Mouse (Mus musculus) heart, embryonic 10.5 days (tissue): ENCODE data around the gene Mrpl38. TPM values are rescaled to one million over a fixed set of nuclear protein-coding genes. Genes with fewer than 3 reads are reported as not detected.

ENCODE experiments used
- DNase-seq: peaks from one replicate; pipeline ENCODE4 v3.0.0-alpha.2; 2017; ENCODE audit warnings: low spot score
- H3K27ac ChIP-seq: fragments of 300-500 bp; sonication (generic); 2 replicates; pipeline ENCODE4 v1.5.1; 2016; ENCODE audit warnings: mild to moderate bottlenecking
- H3K27me3 ChIP-seq: fragments of 300-500 bp; sonication (generic); 2 replicates; pipeline ENCODE4 v1.6.1; 2016; ENCODE audit warnings: mild to moderate bottlenecking; ENCODE audit not compliant: poor library complexity, insufficient read depth, severe bottlenecking
- H3K36me3 ChIP-seq: fragments of 300-500 bp; sonication (generic); 2 replicates; pipeline ENCODE4 v1.6.1; 2016; ENCODE audit warnings: mild to moderate bottlenecking, moderate library complexity
- H3K4me1 ChIP-seq: fragments of 300-500 bp; sonication (generic); 2 replicates; pipeline ENCODE4 v1.6.1; 2016; ENCODE audit warnings: mild to moderate bottlenecking
- H3K4me3 ChIP-seq: fragments of 300-500 bp; sonication (generic); 2 replicates; pipeline ENCODE4 v1.5.1; 2016; ENCODE audit warnings: mild to moderate bottlenecking, moderate library complexity
- H3K9me3 ChIP-seq: fragments of 300-500 bp; sonication (generic); 2 replicates; pipeline ENCODE4 v1.6.1; 2016; ENCODE audit warnings: mild to moderate bottlenecking, moderate library complexity
- WGBS: fragments of 180-500 bp; shearing (Covaris S2); methylation state at CpG from one replicate; pipeline ENCODE4 v1.1.7; 2016; 5-methylcytosine and 5-hydroxymethylcytosine counted together
- polyA plus RNA-seq: library from polyadenylated mRNA; unstranded; fragments of >200 nt; fragmentation: Nextera tagmentation; extraction: Ambion mirVana; gene quantifications from 2 replicates; pipeline ENCODE4 v1.2.1, GENCODE M21; 2016

Gene Mrpl38
- polyA plus RNA-seq, 1 experiment from 2014 or later, result 127 TPM

DNA sequence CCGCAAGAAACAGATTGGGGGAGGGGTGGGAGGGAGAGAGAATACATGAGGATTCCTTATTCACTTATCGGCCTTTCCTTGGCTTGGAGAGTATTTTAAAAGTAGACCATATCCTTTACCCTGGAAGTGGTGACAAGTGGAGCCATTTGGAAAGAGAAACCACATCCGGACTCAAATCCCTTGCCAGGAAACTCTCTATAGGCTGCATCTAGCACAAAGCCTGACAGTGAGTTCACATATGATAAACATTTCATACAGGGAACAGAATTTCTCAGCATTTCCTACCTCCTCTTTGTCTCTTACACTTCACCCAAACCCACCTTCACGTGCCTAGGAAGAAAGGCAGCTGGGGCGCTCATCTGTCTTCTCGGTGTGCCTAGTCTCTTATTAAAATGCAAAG, 28.6 kb upstream of the Mrpl38 start:
- H3K27ac ChIP-seq, result peak overlapping the region; percentile 96
- H3K4me3 ChIP-seq, result peak overlapping the region; percentile 83
- peaks cover 40% of the 10 kb centered on the region for H3K36me3 ChIP-seq
- WGBS, result 7% methylated on average over 6 of the region's 6 CpGs
- no peak for DNase-seq
- H3K27me3 ChIP-seq, result no peaks in the 10 kb centered on the region
- H3K9me3 ChIP-seq, result no peaks in the 10 kb centered on the region
- H3K4me1 ChIP-seq, result peaks cover 23% of the 10 kb centered on the region; the same call in 1 of the 2 replicates

- Histone ChIP-seq H3K27ac (no peak overlapping the region), H3K9me3 (no peaks in the 10 kb centered on the region), H3K4me3 (no peak overlapping the region), H3K27me3 (no peaks in the 10 kb centered on the region), H3K4me1 (peaks cover 21% of the 10 kb centered on the region; the same call in 1 of the 2 replicates), H3K36me3 (peaks cover 60% of the 10 kb centered on the region)
- 68% methylated on average over 9 of the region's 9 CpGs for WGBS
- DNase-seq, result no peak
Observed at GRCm38 (mm10) chr11:116163002-116163401, 24.3 kb upstream of the Mrpl38 start.

GRCm38 (mm10) chr11:116162146-116162545, 23.5 kb upstream of the Mrpl38 start:
- H3K27me3 ChIP-seq, result no peaks in the 10 kb centered on the region
- H3K36me3 ChIP-seq, result peaks cover 67% of the 10 kb centered on the region
- WGBS, result 78% methylated on average over 10 of the region's 10 CpGs
- no peak overlapping the region for H3K27ac ChIP-seq
- DNase-seq, result no peak
- no peak overlapping the region for H3K4me3 ChIP-seq
- no peaks in the 10 kb centered on the region for H3K9me3 ChIP-seq
- peaks cover 19% of the 10 kb centered on the region; the same call in 1 of the 2 replicates for H3K4me1 ChIP-seq

DNA sequence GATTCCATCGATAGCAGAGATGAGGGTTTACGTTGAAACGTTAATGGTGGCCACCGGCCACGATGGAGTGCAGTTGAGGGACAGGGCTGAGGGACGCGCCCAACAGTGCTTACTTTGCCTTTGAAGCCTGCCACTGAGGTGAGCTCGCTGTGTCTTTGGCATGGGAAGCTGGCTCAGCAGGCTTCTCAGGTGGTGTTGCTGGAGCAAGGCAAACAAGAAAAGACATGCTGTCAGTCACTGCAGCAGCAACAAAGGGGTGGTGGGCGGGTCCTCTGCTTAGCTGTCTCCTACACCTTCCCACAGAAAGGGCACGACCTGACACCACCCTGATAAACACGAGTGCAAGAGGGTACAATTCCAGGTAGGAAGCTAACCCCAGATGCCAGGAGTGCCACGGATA, 22.6 kb upstream of the Mrpl38 start:
- no peaks in the 10 kb centered on the region for H3K27me3 ChIP-seq
- WGBS, result 72% methylated on average over 12 of the region's 12 CpGs
- H3K4me1 ChIP-seq, result peaks cover 14% of the 10 kb centered on the region; the same call in 1 of the 2 replicates
- H3K4me3 ChIP-seq, result no peak overlapping the region
- peaks cover 75% of the 10 kb centered on the region for H3K36me3 ChIP-seq
- DNase-seq, result no peak
- H3K27ac ChIP-seq, result no peak overlapping the region
- no peaks in the 10 kb centered on the region for H3K9me3 ChIP-seq

DNA sequence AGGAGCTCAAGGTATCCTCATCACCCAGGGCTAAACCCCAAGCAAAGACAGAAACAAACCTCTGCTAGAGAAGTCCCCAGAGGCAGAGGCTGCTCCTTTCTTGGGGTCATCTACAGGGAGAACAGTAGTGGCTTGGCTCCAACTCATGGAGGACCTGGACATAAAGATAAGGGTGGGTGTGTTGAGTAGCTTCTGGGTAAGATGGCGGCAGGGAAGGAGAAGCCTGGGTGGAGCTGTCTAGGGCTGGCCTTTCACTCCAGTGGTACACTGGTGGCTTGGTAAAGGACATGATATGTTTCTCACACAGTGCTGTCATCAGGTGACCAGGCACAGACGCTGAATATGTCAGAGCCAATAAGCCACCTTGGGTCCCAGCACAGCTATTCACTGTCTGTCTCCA, 12.3 kb upstream of the Mrpl38 start:
- H3K27ac ChIP-seq, result peak overlapping the region; percentile 73
- peaks cover 22% of the 10 kb centered on the region for H3K4me1 ChIP-seq
- H3K27me3 ChIP-seq, result peaks cover 14% of the 10 kb centered on the region; the same call in 1 of the 2 replicates
- no peak overlapping the region for H3K4me3 ChIP-seq
- peaks cover 99% of the 10 kb centered on the region for H3K36me3 ChIP-seq
- DNase-seq, result no peak
- H3K9me3 ChIP-seq, result no peaks in the 10 kb centered on the region
- WGBS, result 88% methylated on average over 2 of the region's 2 CpGs

GRCm38 (mm10) chr11:116149341-116149740, 10.7 kb upstream of the Mrpl38 start:
- Histone ChIP-seq H3K9me3 (no peaks in the 10 kb centered on the region), H3K4me3 (no peak overlapping the region), H3K36me3 (peaks cover 99% of the 10 kb centered on the region), H3K27ac (no peak overlapping the region), H3K27me3 (peaks cover 14% of the 10 kb centered on the region; the same call in 1 of the 2 replicates), H3K4me1 (peaks cover 22% of the 10 kb centered on the region)
- 72% methylated on average over 6 of the region's 6 CpGs for WGBS
- DNase-seq, result no peak

- H3K4me1 ChIP-seq, result peaks cover 22% of the 10 kb centered on the region
- 0 out of 2 replicates have a peak overlapping the region, but pooled peaks have one; percentile 12 for H3K4me3 ChIP-seq
- peak overlapping the region; percentile 11; the same call in 1 of the 2 replicates for H3K27ac ChIP-seq
- H3K27me3 ChIP-seq, result peaks cover 14% of the 10 kb centered on the region; the same call in 1 of the 2 replicates
- DNase-seq, result no peak
- WGBS, result 41% methylated on average over 20 of the region's 20 CpGs
- H3K9me3 ChIP-seq, result no peaks in the 10 kb centered on the region
- H3K36me3 ChIP-seq, result peaks cover 99% of the 10 kb centered on the region
Observed at GRCm38 (mm10) chr11:116148761-116149221, 10.1 kb upstream of the Mrpl38 start.

DNA sequence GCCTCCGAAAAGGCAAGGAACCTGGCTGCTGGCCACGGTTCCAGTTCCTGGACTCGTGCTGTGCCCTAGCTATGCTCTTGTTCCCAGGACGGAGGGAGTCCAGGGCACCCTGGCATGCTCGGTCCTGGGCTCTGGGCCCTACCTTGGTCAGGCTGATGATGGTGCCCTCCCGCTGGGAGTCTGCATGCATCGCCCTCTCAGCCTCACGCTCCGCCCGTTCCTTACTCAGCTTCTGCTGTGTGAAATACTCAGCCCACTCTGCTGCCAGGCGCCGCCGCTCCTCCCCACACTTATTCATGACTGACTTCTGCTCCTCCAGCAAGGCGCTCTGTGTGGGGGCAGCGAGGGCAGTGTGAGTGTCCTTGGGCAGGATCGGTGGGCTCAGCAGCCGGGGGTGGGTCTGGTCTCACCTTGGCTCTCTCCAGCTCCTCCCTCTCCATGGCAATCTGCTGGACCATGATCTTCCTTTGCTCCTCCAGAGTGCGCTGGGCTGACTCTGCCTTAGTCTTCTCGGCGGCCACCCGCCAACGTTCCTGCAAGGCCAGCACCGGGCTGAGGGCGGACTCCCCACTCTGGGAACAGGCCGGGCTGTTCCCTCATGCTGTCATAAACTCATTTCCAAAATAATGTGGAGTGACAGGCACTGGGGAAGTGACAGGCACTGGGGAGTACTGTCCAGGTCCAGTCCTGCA, 7.8 kb upstream of the Mrpl38 start:
- 78% methylated on average over 25 of the region's 25 CpGs for WGBS
- DNase-seq, result no peak
- H3K27ac ChIP-seq, result no peak overlapping the region
- H3K4me1 ChIP-seq, result peaks cover 34% of the 10 kb centered on the region
- H3K9me3 ChIP-seq, result no peaks in the 10 kb centered on the region
- H3K36me3 ChIP-seq, result peaks cover 93% of the 10 kb centered on the region
- no peak overlapping the region for H3K4me3 ChIP-seq
- H3K27me3 ChIP-seq, result peaks cover 14% of the 10 kb centered on the region; the same call in 1 of the 2 replicates

DNA sequence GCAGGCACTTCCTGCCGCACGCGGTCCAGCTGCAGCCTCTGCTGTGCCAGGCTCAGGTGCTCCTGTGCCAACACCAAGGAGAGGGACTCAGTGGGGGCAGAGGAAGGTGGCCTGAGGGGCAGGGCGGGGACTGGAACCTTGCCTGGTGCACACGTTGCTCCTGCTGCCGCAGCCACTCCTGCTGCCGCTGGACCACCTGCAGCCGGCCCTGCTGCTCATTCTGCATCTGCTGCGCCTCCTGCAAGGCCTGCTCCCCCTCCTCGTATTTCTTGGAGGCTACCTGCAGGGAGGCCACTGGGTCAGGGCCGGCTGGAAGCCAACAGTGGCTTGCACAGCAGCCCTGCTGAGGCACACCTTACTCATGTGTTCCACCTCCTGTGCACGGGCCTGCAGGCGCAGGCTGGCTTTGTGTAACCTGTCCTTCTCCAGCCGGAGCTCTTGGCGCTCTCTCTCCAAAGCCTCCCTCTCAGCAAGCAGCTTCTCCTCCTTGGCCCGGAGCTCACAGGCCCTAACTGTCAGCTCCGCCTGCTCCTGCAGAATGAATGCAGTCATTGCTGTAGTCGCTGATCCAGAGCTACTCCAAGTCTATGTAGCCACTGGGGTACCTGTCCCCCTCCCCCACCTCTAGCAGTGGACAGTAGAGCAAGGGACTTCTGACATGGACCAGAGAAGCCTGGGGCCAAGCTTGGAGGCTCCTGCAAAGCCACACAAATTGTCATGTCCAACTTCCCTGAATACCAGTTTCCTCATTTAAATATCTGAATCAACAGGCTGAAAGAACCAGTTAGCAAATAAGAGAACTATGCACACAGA, 7.0 kb upstream of the Mrpl38 start:
- no peak for DNase-seq
- Histone ChIP-seq H3K27ac (no peak overlapping the region), H3K27me3 (peaks cover 14% of the 10 kb centered on the region; the same call in 1 of the 2 replicates), H3K4me3 (no peak overlapping the region), H3K9me3 (no peaks in the 10 kb centered on the region), H3K36me3 (peaks cover 86% of the 10 kb centered on the region), H3K4me1 (peaks cover 34% of the 10 kb centered on the region)
- 71% methylated on average over 18 of the region's 18 CpGs for WGBS

- Histone ChIP-seq H3K27me3 (peaks cover 10% of the 10 kb centered on the region; the same call in 1 of the 2 replicates), H3K4me3 (no peak overlapping the region), H3K27ac (no peak overlapping the region; the same call in 1 of the 2 replicates), H3K4me1 (peaks cover 30% of the 10 kb centered on the region), H3K9me3 (no peaks in the 10 kb centered on the region), H3K36me3 (peaks cover 64% of the 10 kb centered on the region)
- no peak for DNase-seq
- WGBS, result 79% methylated on average over 3 of the region's 3 CpGs
Observed at GRCm38 (mm10) chr11:116143468-116143867, 4.8 kb upstream of the Mrpl38 start.

GRCm38 (mm10) chr11:116142211-116142991, 3.7 kb upstream of the Mrpl38 start:
- DNase-seq, result peak; percentile 93
- Histone ChIP-seq H3K27me3 (peaks cover 3% of the 10 kb centered on the region; the same call in 1 of the 2 replicates), H3K4me3 (no peak overlapping the region), H3K4me1 (peaks cover 23% of the 10 kb centered on the region), H3K36me3 (peaks cover 53% of the 10 kb centered on the region), H3K9me3 (no peaks in the 10 kb centered on the region), H3K27ac (peak overlapping the region; percentile 60)
- WGBS, result 61% methylated on average over 10 of the region's 10 CpGs

DNA sequence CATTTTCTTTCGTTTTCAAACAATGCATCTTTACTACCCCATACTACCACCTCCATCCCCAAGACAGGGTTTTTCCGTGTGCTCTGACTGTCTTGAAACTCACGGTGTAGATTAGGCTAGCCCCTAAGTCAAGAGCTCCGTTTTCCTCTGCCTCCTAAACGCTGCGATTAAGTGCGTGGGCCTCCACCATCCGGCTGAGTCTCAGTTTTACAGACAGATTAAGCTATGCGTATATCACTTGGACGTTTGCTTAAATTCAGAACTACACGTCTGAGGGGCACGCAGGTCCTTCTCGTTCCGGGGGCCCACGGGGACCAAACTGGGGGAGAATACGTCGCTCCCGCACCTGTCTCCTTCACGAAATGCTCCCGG, 586 bp downstream of the Mrpl38 start:
- peak overlapping the region; percentile 98 for H3K4me3 ChIP-seq
- no peaks in the 10 kb centered on the region for H3K27me3 ChIP-seq
- DNase-seq, result no peak
- peak overlapping the region; percentile 95 for H3K27ac ChIP-seq
- peaks cover 27% of the 10 kb centered on the region for H3K4me1 ChIP-seq
- WGBS, result 1% methylated on average over 20 of the region's 20 CpGs
- H3K9me3 ChIP-seq, result no peaks in the 10 kb centered on the region
- peaks cover 45% of the 10 kb centered on the region for H3K36me3 ChIP-seq
